Mouse (Mus musculus) cortical plate, adult 2 months (tissue): ENCODE data around the gene Ctps2.

Experiments
- CTCF ChIP-seq: fragments of 200-500 bp; IDR thresholded peaks from 2 replicates; pipeline ENCODE4 v1.5.1; 2011; ENCODE audit warnings: mild to moderate bottlenecking, control low read depth, low read length; ENCODE audit not compliant: insufficient read depth; ENCODE audit errors: extremely low read depth
- POLR2A ChIP-seq: fragments of 200-500 bp; IDR thresholded peaks from 2 replicates; pipeline ENCODE4 v1.6.1; 2011; ENCODE audit warnings: mild to moderate bottlenecking, low read length, control low read depth; ENCODE audit not compliant: insufficient read depth; ENCODE audit errors: extremely low read depth

DNA sequence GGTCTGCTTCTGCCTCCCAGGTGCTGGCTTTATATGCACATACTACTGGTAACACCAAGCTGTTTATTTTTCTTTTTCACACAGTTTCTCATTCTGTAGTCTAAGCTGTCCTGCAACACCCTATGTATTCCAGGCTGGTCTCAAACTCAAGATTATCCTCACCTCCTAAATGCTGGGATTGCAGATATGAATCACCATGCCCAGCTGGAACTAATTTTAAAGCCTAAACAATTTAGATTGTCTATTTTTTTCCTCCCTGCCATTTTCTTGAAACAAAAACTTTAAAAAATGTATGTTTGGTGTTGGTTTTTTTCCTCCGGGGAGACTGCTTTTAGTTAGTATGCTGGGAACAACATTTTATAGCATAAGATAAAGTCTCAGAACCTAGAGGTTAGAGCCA, 141.7 kb downstream of the Ctps2 start:
- TF ChIP-seq CTCF (no peak), POLR2A (no peak)
